Mouse (Mus musculus): Measurements from ENCODE around the gene Cnih4.

GRCm38 (mm10) chr1:181124145-181124544 lies 20.3 kb upstream of the Cnih4 start:
- no peak for TF ChIP-seq MAX (IDR thresholded peaks at IDR 0.05)
- TF ChIP-seq CTCF (IDR thresholded peaks at IDR 0.05; ENCODE audit: control insufficient read depth, insufficient read depth, insufficient read length), result no peak
- no peak for TF ChIP-seq MYOG (IDR thresholded peaks at IDR 0.05; ENCODE audit: control insufficient read depth, extremely low read depth, insufficient read length)
